Mouse (Mus musculus): ENCODE data around the gene Padi4. TPM values are rescaled to one million over a fixed set of nuclear protein-coding genes. Genes with fewer than 3 reads are reported as not detected.

The Padi4 gene
- total RNA-seq, 1 experiment: 2.1 TPM

DNA sequence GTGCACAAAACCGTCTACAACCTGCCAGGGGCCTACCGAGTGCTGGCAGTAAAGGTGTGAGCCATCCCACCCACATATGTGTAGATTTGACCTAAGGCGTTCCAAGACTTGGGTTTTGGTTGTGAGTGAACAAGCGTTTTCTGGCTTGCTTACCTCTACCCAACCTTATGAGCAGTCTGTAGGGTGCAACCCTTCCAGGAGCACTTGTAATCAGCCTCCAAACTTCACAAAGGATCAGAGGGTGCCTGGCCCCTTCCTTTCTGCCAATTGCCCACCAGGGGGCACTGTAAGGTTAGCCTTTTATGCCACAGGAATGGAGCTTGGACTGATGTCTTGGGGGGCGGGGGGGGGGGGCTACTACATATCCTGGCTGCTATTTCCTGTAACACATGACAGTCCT lies 50.2 kb downstream of the Padi4 start:
- TF ChIP-seq ZNF384 (IDR thresholded peaks at IDR 0.05; ENCODE audit: low read depth, low read length): no peak
- TF ChIP-seq ZC3H11A (IDR thresholded peaks at IDR 0.05; ENCODE audit: borderline replicate concordance, low read depth, low read length): no peak
- no peak for TF ChIP-seq CHD2 (IDR thresholded peaks at IDR 0.05; ENCODE audit: low read depth, low read length)
- TF ChIP-seq MAFK (IDR thresholded peaks at IDR 0.05; ENCODE audit: insufficient read depth, low read depth, low read length): no peak
- no peak for TF ChIP-seq HCFC1 (IDR thresholded peaks at IDR 0.05; ENCODE audit: borderline replicate concordance, insufficient read depth, low read length)
- DNase-seq (ENCODE audit: low read depth, low spot score): peak; percentile 50
- peaks cover 0 to 14% of the 10 kb centered on the region in 2 experiments; a peak in 2 of 4 replicates for H3K4me1 ChIP-seq (ENCODE audit: control insufficient read depth in 2 of 2, insufficient read depth in 2 of 2, low read length in 2 of 2, poor library complexity in 1 of 2)
- H3K27ac ChIP-seq (ENCODE audit: insufficient read depth, low read depth, low read length, poor library complexity, severe bottlenecking): no peak overlapping the region
- H3K4me3 ChIP-seq (ENCODE audit: insufficient read depth in 1 of 2, low read depth in 1 of 2, low read length in 2 of 2, poor library complexity in 1 of 2, severe bottlenecking in 1 of 2): no peak overlapping the region
- H3K36me3 ChIP-seq (ENCODE audit: control insufficient read depth, insufficient read depth, low read length, poor library complexity, severe bottlenecking): peaks cover 41% of the 10 kb centered on the region
- no peaks in the 10 kb centered on the region for H3K9me3 ChIP-seq (ENCODE audit: control insufficient read depth, insufficient read depth, low read depth, low read length)
- in situ Hi-C loops (cut with MboI; ENCODE audit: low sequenced_read_pairs in 2 of 2, unreplicated experiment in 2 of 2): no loop called here
- H3K9ac ChIP-seq (ENCODE audit: insufficient read depth, low read depth, low read length, poor library complexity, severe bottlenecking): no peak overlapping the region

- TF ChIP-seq CHD2 (IDR thresholded peaks at IDR 0.05; ENCODE audit: low read depth, low read length): no peak
- TF ChIP-seq ZC3H11A (IDR thresholded peaks at IDR 0.05; ENCODE audit: borderline replicate concordance, low read depth, low read length): no peak
- TF ChIP-seq ZNF384 (IDR thresholded peaks at IDR 0.05; ENCODE audit: low read depth, low read length): no peak
- no peak for TF ChIP-seq HCFC1 (IDR thresholded peaks at IDR 0.05; ENCODE audit: borderline replicate concordance, insufficient read depth, low read length)
- TF ChIP-seq MAFK (IDR thresholded peaks at IDR 0.05; ENCODE audit: insufficient read depth, low read depth, low read length): no peak
- Histone ChIP-seq H3K9me3 (ENCODE audit: control insufficient read depth, insufficient read depth, low read depth, low read length) (no peaks in the 10 kb centered on the region), H3K9ac (ENCODE audit: insufficient read depth, low read depth, low read length, poor library complexity, severe bottlenecking) (no peak overlapping the region), H3K4me3 (ENCODE audit: insufficient read depth in 1 of 2, low read depth in 1 of 2, low read length in 2 of 2, poor library complexity in 1 of 2, severe bottlenecking in 1 of 2) (no peak overlapping the region), H3K36me3 (ENCODE audit: control insufficient read depth, insufficient read depth, low read length, poor library complexity, severe bottlenecking) (peaks cover 47% of the 10 kb centered on the region), H3K4me1 (ENCODE audit: control insufficient read depth in 2 of 2, insufficient read depth in 2 of 2, low read length in 2 of 2, poor library complexity in 1 of 2) (peaks cover 0 to 16% of the 10 kb centered on the region in 2 experiments; a peak in 2 of 4 replicates), H3K27ac (ENCODE audit: insufficient read depth, low read depth, low read length, poor library complexity, severe bottlenecking) (no peak overlapping the region)
- no peak for DNase-seq (ENCODE audit: low read depth, low spot score)
- in situ Hi-C loops (cut with MboI; ENCODE audit: low sequenced_read_pairs in 2 of 2, unreplicated experiment in 2 of 2): no loop called here
Observed at GRCm38 (mm10) chr4:140723192-140723591, 50.8 kb downstream of the Padi4 start.

DNA sequence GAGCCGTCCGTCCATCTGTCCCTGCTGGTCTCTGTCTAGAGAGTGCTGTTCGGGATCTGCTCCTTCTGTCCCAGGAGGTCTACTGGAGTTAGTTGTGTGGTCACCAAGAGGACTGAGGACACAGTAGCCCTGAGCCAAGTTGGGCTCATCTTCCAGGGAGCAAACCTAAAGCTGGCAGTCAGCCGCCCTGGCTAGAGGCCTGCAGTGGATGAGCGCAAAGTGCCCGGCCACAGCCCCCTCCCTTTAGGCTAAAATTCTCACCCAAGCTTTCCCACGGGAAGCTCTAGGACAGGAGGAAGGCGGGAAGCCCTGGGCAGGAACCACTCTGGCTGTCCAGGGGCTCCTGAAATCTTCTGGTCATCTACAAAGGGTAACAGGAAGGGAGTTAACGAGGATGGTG lies 51.3 kb downstream of the Padi4 start:
- TF ChIP-seq HCFC1 (IDR thresholded peaks at IDR 0.05; ENCODE audit: borderline replicate concordance, insufficient read depth, low read length): no peak
- TF ChIP-seq MAFK (IDR thresholded peaks at IDR 0.05; ENCODE audit: insufficient read depth, low read depth, low read length): no peak
- no peak for TF ChIP-seq ZNF384 (IDR thresholded peaks at IDR 0.05; ENCODE audit: low read depth, low read length)
- TF ChIP-seq CHD2 (IDR thresholded peaks at IDR 0.05; ENCODE audit: low read depth, low read length): no peak
- TF ChIP-seq ZC3H11A (IDR thresholded peaks at IDR 0.05; ENCODE audit: borderline replicate concordance, low read depth, low read length): no peak
- Histone ChIP-seq H3K27ac (ENCODE audit: insufficient read depth, low read depth, low read length, poor library complexity, severe bottlenecking) (no peak overlapping the region), H3K9me3 (ENCODE audit: control insufficient read depth, insufficient read depth, low read depth, low read length) (no peaks in the 10 kb centered on the region), H3K4me3 (ENCODE audit: insufficient read depth in 1 of 2, low read depth in 1 of 2, low read length in 2 of 2, poor library complexity in 1 of 2, severe bottlenecking in 1 of 2) (no peak overlapping the region), H3K36me3 (ENCODE audit: control insufficient read depth, insufficient read depth, low read length, poor library complexity, severe bottlenecking) (peaks cover 51% of the 10 kb centered on the region), H3K9ac (ENCODE audit: insufficient read depth, low read depth, low read length, poor library complexity, severe bottlenecking) (no peak overlapping the region), H3K4me1 (ENCODE audit: control insufficient read depth in 2 of 2, insufficient read depth in 2 of 2, low read length in 2 of 2, poor library complexity in 1 of 2) (peaks cover 0 to 19% of the 10 kb centered on the region in 2 experiments; a peak in 2 of 4 replicates)
- in situ Hi-C loops (cut with MboI; ENCODE audit: low sequenced_read_pairs in 2 of 2, unreplicated experiment in 2 of 2): no loop called here
- DNase-seq (ENCODE audit: low read depth, low spot score): no peak

- in situ Hi-C loops (cut with MboI; ENCODE audit: low sequenced_read_pairs in 2 of 2, unreplicated experiment in 2 of 2): no loop called here
- no peak overlapping the region for H3K4me3 ChIP-seq (ENCODE audit: insufficient read depth in 1 of 2, low read depth in 1 of 2, low read length in 2 of 2, poor library complexity in 1 of 2, severe bottlenecking in 1 of 2)
- TF ChIP-seq ZC3H11A (IDR thresholded peaks at IDR 0.05; ENCODE audit: borderline replicate concordance, low read depth, low read length) (no peak), HCFC1 (IDR thresholded peaks at IDR 0.05; ENCODE audit: borderline replicate concordance, insufficient read depth, low read length) (no peak), CHD2 (IDR thresholded peaks at IDR 0.05; ENCODE audit: low read depth, low read length) (no peak), MAFK (IDR thresholded peaks at IDR 0.05; ENCODE audit: insufficient read depth, low read depth, low read length) (no peak), ZNF384 (IDR thresholded peaks at IDR 0.05; ENCODE audit: low read depth, low read length) (no peak)
- peaks cover 56% of the 10 kb centered on the region for H3K36me3 ChIP-seq (ENCODE audit: control insufficient read depth, insufficient read depth, low read length, poor library complexity, severe bottlenecking)
- peaks cover 0 to 19% of the 10 kb centered on the region in 2 experiments; a peak in 2 of 4 replicates for H3K4me1 ChIP-seq (ENCODE audit: control insufficient read depth in 2 of 2, insufficient read depth in 2 of 2, low read length in 2 of 2, poor library complexity in 1 of 2)
- H3K9ac ChIP-seq (ENCODE audit: insufficient read depth, low read depth, low read length, poor library complexity, severe bottlenecking): no peak overlapping the region
- no peaks in the 10 kb centered on the region for H3K9me3 ChIP-seq (ENCODE audit: control insufficient read depth, insufficient read depth, low read depth, low read length)
- H3K27ac ChIP-seq (ENCODE audit: insufficient read depth, low read depth, low read length, poor library complexity, severe bottlenecking): no peak overlapping the region
- DNase-seq (ENCODE audit: low read depth, low spot score): no peak
Observed at GRCm38 (mm10) chr4:140721968-140722490, 52.0 kb downstream of the Padi4 start.
